Mouse (Mus musculus): ENCODE measurements around the gene Dmrta2.
A peak's percentile ranks its signal among the peaks of the same experiment; 100 is the strongest.

Gene Dmrta2

GRCm38 (mm10) chr4:109979461-109980320 lies 1.8 kb downstream of the Dmrta2 start:
- DNase-seq (ENCODE audit: low spot score): peak; percentile 69

- DNase-seq (ENCODE audit: low spot score): peak; percentile 46
These were observed 2.6 kb downstream of the Dmrta2 start for GRCm38 (mm10) chr4:109980321-109981082.

GRCm38 (mm10) chr4:109981083-109981870 lies 3.4 kb downstream of the Dmrta2 start:
- peak; percentile 16 for DNase-seq (ENCODE audit: low spot score)

- peak; percentile 52 for DNase-seq (ENCODE audit: low spot score)
These were observed 4.2 kb downstream of the Dmrta2 start for GRCm38 (mm10) chr4:109981871-109982680.

GRCm38 (mm10) chr4:109982681-109983265 lies 4.9 kb downstream of the Dmrta2 start:
- peak; percentile 18 for DNase-seq (ENCODE audit: low spot score)

- DNase-seq (ENCODE audit: low spot score): peak; percentile 49
These were observed 5.6 kb downstream of the Dmrta2 start for GRCm38 (mm10) chr4:109983281-109984001.

- DNase-seq (ENCODE audit: low spot score): peak; percentile 29
These were observed 6.2 kb downstream of the Dmrta2 start for GRCm38 (mm10) chr4:109984011-109984411.

GRCm38 (mm10) chr4:109984496-109985423 lies 6.9 kb downstream of the Dmrta2 start:
- DNase-seq (ENCODE audit: low spot score): peak; percentile 18

GRCm38 (mm10) chr4:109985424-109986172 lies 7.7 kb downstream of the Dmrta2 start:
- peak; percentile 14 for DNase-seq (ENCODE audit: low spot score)

GRCm38 (mm10) chr4:109986301-109986700 lies 8.4 kb downstream of the Dmrta2 start:
- no peak for DNase-seq (ENCODE audit: low spot score)

GRCm38 (mm10) chr4:109986748-109987355 lies 9.0 kb downstream of the Dmrta2 start:
- DNase-seq (ENCODE audit: low spot score): peak; percentile 14

- DNase-seq (ENCODE audit: low spot score): peak; percentile 33
These were observed 9.9 kb downstream of the Dmrta2 start for GRCm38 (mm10) chr4:109987560-109988362.

GRCm38 (mm10) chr4:109988411-109988810 lies 10.6 kb downstream of the Dmrta2 start:
- DNase-seq (ENCODE audit: low spot score): no peak

GRCm38 (mm10) chr4:109989213-109989612 lies 11.4 kb downstream of the Dmrta2 start:
- DNase-seq (ENCODE audit: low spot score): no peak

- DNase-seq (ENCODE audit: low spot score): no peak
These were observed 28.2 kb downstream of the Dmrta2 start for GRCm38 (mm10) chr4:110006044-110006443.

- DNase-seq (ENCODE audit: low spot score): peak; percentile 18
These were observed 41.3 kb downstream of the Dmrta2 start for GRCm38 (mm10) chr4:110019145-110019544.

GRCm38 (mm10) chr4:110020255-110020654 lies 42.4 kb downstream of the Dmrta2 start:
- DNase-seq (ENCODE audit: low spot score): peak; percentile 95
